Mouse (Mus musculus): Measurements from ENCODE around the gene Fads3. TPM values are rescaled to one million over a fixed set of nuclear protein-coding genes. Genes with fewer than 3 reads are reported as not detected.
A peak's percentile ranks its signal among the peaks of the same experiment; 100 is the strongest.

The Fads3 gene
- total and polyA plus RNA-seq, 2 experiments from 2014 or later = 38.8 to 92.8 TPM

DNA sequence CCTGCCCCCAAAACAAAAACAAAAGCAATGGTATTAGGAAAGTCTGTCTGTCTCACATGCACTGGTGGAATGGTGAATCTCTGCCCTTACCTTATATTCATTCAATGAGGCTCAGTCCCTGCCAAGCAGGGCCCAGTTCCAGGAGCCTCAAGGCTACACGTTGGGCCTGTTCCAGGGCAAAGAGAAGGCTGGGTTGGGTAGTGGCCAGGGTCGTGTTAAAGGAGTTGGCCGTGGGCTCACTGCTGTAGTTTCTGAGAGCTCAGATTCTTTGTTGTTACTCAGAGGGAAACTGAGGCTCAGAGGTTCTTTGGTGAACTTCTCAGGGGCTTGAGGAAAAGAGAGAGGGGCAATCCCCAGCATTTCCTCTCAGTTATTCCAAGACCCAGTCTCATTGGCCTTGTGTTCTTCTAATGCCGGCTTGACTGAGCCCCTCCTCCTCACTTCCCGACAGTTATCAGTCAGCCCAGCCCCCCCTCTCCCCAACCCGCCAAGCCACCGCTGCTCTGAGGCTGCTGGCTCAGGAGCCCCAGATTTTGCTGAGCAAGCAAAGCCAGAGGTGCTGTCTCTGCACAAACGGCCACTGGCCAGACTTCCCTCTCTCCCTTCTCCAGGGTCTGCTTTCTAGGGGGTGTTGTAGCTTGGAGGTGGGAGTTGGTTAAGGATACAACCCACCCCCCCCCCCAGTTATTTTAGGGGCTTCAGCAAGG lies 16.0 kb upstream of the Fads3 start:
- Histone ChIP-seq H3K4me2 (ENCODE audit: low read depth, low read length, poor library complexity, severe bottlenecking) (no peak overlapping the region), H3K9ac (replicated peaks; ENCODE audit: low read length, poor library complexity, severe bottlenecking) (no peak overlapping the region), H3K27ac (ENCODE audit: low read depth, low read length) (0 out of 2 replicates have a peak overlapping the region, but pooled peaks have one; percentile 26), H3K4me1 (ENCODE audit: insufficient read depth, low read length) (0 out of 2 replicates have a peak, but pooled peaks cover 5% of the 10 kb centered on the region), H3K9me3 (ENCODE audit: low read length) (no peaks in the 10 kb centered on the region), H3K27me3 (ENCODE audit: insufficient read depth, low read length) (no peaks in the 10 kb centered on the region), H3K4me3 (ENCODE audit: low read depth, low read length) (no peak overlapping the region), H3K36me3 (ENCODE audit: insufficient read depth, low read length) (peaks cover 9% of the 10 kb centered on the region)
- no peak for TF ChIP-seq CTCF (IDR thresholded peaks at IDR 0.05)
- no peak for ATAC-seq (ENCODE audit: low FRiP score)
- 17% methylated on average over 8 of the region's 8 CpGs for WGBS
- peak; percentile 73 for DNase-seq (ENCODE audit: low spot score)

DNA sequence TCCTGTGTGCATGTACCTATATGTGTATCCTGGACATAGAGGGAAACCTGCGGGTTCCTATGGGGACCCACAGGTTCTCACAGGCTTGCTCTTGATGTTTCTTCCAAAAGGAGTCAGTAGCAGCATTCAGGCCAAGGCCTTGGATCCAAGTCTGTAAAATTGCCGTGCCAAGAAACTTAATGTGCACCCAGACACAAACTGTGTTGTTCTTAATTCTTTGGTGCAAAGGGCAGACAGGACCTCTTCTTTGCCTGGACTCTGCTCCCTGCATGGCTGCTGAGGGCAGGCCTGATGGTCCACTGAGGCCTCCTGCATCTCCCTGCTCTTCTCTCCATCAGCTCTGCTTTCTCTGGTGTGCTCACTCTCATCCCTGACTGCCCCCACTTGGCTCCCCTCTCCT lies 11.6 kb upstream of the Fads3 start:
- no peak for TF ChIP-seq CTCF (IDR thresholded peaks at IDR 0.05)
- H3K36me3 ChIP-seq (ENCODE audit: insufficient read depth, low read length) = peaks cover 17% of the 10 kb centered on the region
- ATAC-seq (ENCODE audit: low FRiP score) (no peak), DNase-seq (ENCODE audit: low spot score) (no peak)
- 86% methylated on average over 2 of the region's 2 CpGs for WGBS
- 0 out of 2 replicates have a peak, but pooled peaks cover 5% of the 10 kb centered on the region for H3K4me1 ChIP-seq (ENCODE audit: insufficient read depth, low read length)
- no peak overlapping the region for H3K9ac ChIP-seq (replicated peaks; ENCODE audit: low read length, poor library complexity, severe bottlenecking)
- H3K9me3 ChIP-seq (ENCODE audit: low read length) = no peaks in the 10 kb centered on the region
- H3K27ac ChIP-seq (ENCODE audit: low read depth, low read length) = no peak overlapping the region
- no peak overlapping the region for H3K4me3 ChIP-seq (ENCODE audit: low read depth, low read length)
- H3K27me3 ChIP-seq (ENCODE audit: insufficient read depth, low read length) = no peaks in the 10 kb centered on the region
- no peak overlapping the region for H3K4me2 ChIP-seq (ENCODE audit: low read depth, low read length, poor library complexity, severe bottlenecking)

DNA sequence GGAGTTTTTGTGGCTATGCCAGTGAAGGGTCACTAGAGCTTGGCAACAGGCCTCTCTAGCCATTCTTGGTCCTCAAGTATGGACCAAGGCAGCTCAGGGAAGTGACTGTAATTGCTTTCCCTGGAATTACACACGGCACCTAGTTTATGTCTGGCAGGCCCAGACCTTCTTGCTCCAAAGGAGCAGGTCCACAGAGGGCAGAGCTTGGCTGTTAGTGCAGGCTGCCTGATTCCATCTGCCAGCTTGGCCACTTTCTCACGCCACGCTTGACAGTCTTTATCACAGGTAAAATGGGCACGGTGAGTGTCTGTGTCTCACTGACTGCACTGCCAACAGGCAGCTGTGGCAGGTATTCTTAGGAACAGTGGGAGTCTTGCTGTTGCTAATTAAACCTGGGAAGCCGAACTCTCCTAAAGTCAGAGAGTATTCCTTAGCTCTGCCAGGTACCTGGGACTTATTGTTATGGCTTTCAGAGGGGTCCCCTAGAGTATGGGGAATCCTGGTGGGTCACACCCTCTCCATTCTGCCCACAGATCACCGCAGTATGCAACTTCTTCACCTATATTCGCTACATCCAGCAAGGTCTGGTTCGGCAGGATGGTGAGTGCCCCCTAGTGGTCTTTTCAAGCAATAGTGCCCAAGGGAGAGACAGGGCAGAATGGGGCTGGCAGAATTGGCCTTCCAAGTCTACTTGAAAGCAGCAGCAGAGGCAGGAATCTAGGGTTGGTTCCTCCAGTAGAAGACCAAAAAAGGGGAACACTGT lies 8.0 kb upstream of the Fads3 start:
- ATAC-seq (ENCODE audit: low FRiP score) = peak; percentile 52
- no peak overlapping the region for H3K4me3 ChIP-seq (ENCODE audit: low read depth, low read length)
- H3K27ac ChIP-seq (ENCODE audit: low read depth, low read length) = no peak overlapping the region
- H3K36me3 ChIP-seq (ENCODE audit: insufficient read depth, low read length) = peaks cover 14% of the 10 kb centered on the region; the same call in 1 of the 2 replicates
- DNase-seq (ENCODE audit: low spot score) = peak; percentile 77
- TF ChIP-seq CTCF (IDR thresholded peaks at IDR 0.05) = peak; percentile 91
- H3K9me3 ChIP-seq (ENCODE audit: low read length) = no peaks in the 10 kb centered on the region
- 39% methylated on average over 8 of the region's 8 CpGs for WGBS
- H3K27me3 ChIP-seq (ENCODE audit: insufficient read depth, low read length) = no peaks in the 10 kb centered on the region
- H3K9ac ChIP-seq (replicated peaks; ENCODE audit: low read length, poor library complexity, severe bottlenecking) = no peak overlapping the region; the same call in 1 of the 2 replicates
- H3K4me1 ChIP-seq (ENCODE audit: insufficient read depth, low read length) = no peaks in the 10 kb centered on the region
- H3K4me2 ChIP-seq (ENCODE audit: low read depth, low read length, poor library complexity, severe bottlenecking) = no peak overlapping the region

- Histone ChIP-seq H3K36me3 (ENCODE audit: insufficient read depth, low read length) (peaks cover 14% of the 10 kb centered on the region; the same call in 1 of the 2 replicates), H3K4me3 (ENCODE audit: low read depth, low read length) (no peak overlapping the region), H3K27ac (ENCODE audit: low read depth, low read length) (no peak overlapping the region), H3K9me3 (ENCODE audit: low read length) (no peaks in the 10 kb centered on the region), H3K27me3 (ENCODE audit: insufficient read depth, low read length) (no peaks in the 10 kb centered on the region), H3K9ac (replicated peaks; ENCODE audit: low read length, poor library complexity, severe bottlenecking) (no peak overlapping the region), H3K4me2 (ENCODE audit: low read depth, low read length, poor library complexity, severe bottlenecking) (no peak overlapping the region), H3K4me1 (ENCODE audit: insufficient read depth, low read length) (no peaks in the 10 kb centered on the region)
- 68% methylated on average over 5 of the region's 5 CpGs for WGBS
- ATAC-seq (ENCODE audit: low FRiP score) (no peak), DNase-seq (ENCODE audit: low spot score) (no peak)
- TF ChIP-seq CTCF (IDR thresholded peaks at IDR 0.05) = no peak
Measured at GRCm38 (mm10) chr19:10034356-10034755, 7.0 kb upstream of the Fads3 start.

DNA sequence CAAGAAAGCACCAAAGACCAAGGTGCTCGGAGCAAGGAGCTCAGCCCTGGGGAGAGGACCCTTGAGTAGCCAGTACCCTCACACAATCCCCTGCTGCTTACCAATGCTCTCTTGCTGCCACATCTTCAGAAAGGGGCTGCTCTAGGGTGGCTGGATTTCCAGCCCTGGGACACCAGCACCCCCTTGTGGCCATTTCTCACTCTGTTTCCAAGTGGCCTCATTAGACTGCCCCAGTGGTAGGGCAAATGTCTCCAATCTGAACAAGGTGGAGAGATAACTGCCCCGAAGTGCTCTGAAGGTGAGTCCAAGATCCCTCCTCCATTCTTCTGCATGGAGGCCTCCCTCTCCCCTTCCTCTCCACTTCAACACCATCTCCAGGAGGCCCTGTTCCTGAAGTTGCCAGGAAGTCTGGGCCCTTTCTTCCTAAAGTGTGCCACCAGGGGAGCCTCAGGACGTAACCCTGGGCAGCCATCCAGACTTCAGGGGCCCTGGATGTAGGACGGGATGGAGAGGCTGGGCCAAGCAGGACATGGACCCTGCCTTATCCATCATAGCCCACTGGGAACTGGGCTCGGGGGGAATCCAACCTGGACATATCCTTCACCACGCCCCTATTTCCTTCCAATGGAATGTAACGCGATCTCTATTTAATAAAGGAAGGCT lies 6.5 kb upstream of the Fads3 start:
- 55% methylated on average over 8 of the region's 8 CpGs for WGBS
- no peak overlapping the region for H3K9ac ChIP-seq (replicated peaks; ENCODE audit: low read length, poor library complexity, severe bottlenecking)
- H3K36me3 ChIP-seq (ENCODE audit: insufficient read depth, low read length) = peaks cover 12% of the 10 kb centered on the region; the same call in 1 of the 2 replicates
- peak; percentile 85 for TF ChIP-seq CTCF (IDR thresholded peaks at IDR 0.05)
- no peaks in the 10 kb centered on the region for H3K9me3 ChIP-seq (ENCODE audit: low read length)
- DNase-seq (ENCODE audit: low spot score) (peak; percentile 69), ATAC-seq (ENCODE audit: low FRiP score) (peak; percentile 41)
- H3K4me1 ChIP-seq (ENCODE audit: insufficient read depth, low read length) = no peaks in the 10 kb centered on the region
- H3K4me3 ChIP-seq (ENCODE audit: low read depth, low read length) = no peak overlapping the region
- H3K27ac ChIP-seq (ENCODE audit: low read depth, low read length) = no peak overlapping the region
- no peaks in the 10 kb centered on the region for H3K27me3 ChIP-seq (ENCODE audit: insufficient read depth, low read length)
- H3K4me2 ChIP-seq (ENCODE audit: low read depth, low read length, poor library complexity, severe bottlenecking) = no peak overlapping the region

All from midbrain, postnatal 0 days (tissue).